Mouse (Mus musculus): ENCODE measurements at regions not wholly inside any gene's neighbourhood (a gene's known extent, or its start where the extent isn't known, plus 50 kb on each side); places are given as distances from the start of the nearest gene placed in this dataset.
"Not testable (repeated sequence)": the region's sequence is repeated elsewhere in the genome, so short reads cannot be mapped to it uniquely, and the experiment has no call there.

DNA sequence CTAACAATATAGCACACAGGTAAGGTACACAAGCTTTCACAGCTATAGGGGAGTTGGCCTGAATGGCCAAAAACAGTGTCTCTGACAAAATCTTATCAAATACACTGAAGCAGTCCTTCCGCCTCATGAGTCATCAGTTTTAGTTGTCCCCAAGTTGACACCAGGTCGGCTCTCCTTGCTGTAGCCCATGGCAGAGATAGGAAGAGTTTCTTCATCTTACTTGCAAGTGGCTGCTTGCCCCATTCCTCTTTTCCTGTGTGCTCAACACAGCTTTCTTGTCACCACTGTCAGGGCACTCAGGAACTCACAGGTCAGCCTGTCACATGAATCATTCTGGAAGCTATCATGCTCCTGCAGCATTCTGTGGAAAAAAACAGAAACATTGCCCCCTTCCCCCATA lies 77.1 kb downstream of the Olfr721-ps1 start:
- not testable (repeated sequence) for H3K4me2 ChIP-seq (ENCODE audit: low read length); H3K27ac ChIP-seq (ENCODE audit: low read length); ATAC-seq; H3K27me3 ChIP-seq (ENCODE audit: control insufficient read depth, insufficient read depth, low read depth, low read length); H3K9me3 ChIP-seq (replicated peaks; ENCODE audit: control insufficient read depth, low read length, poor library complexity, severe bottlenecking); H3K9ac ChIP-seq (ENCODE audit: low read depth, low read length); H3K4me1 ChIP-seq (ENCODE audit: control insufficient read depth, insufficient read depth, low read length); H3K4me3 ChIP-seq (ENCODE audit: low read depth, low read length); H3K36me3 ChIP-seq (ENCODE audit: control insufficient read depth, insufficient read depth, low read length)
- 88% methylated on average over 2 of the region's 2 CpGs for WGBS

DNA sequence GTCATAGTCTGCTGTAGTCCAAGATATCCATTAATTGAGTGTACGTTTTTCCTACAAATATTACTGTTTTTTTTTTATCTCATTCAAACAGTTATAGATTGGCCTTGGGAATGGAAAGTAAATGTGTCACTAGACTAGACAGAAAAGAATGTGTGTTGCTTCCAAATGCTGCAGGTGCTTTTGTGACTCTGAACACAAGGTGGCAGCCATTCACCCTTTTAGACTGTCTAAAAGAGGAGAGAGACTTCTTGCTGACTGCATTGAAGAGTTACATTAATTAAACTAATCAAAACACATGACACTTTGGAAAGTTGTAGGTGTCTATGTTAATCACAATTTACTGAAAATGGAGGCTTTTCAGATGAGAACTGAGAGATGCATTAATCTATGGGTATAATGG lies 80.7 kb downstream of the Olfr721-ps1 start:
- WGBS: 83% methylated on average over 1 of the region's 1 CpGs
- ATAC-seq: peak; percentile 72

DNA sequence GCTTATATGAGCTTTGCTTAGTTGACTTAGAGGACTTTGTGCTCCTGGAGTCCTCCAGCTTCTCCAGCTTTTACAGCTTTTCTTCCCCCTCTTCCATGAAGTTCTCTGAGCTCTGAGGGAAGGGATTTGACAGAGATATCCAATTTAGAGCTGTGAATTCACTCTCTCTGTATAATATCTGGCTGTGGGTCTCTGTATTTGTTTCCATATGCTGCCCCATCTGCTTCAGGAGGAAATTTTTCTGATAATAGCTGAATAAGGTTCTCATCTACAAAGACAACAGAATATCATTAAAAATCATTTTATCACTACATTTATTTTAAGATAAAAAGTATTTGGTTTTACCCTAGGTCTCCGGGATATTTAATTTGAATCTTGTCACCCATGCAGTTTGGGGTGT lies 85.3 kb downstream of the Olfr721-ps1 start:
- WGBS: 95% methylated on average over 1 of the region's 1 CpGs
- no peaks in the 10 kb centered on the region for H3K4me1 ChIP-seq (ENCODE audit: control insufficient read depth, insufficient read depth, low read length)
- H3K9me3 ChIP-seq (replicated peaks; ENCODE audit: control insufficient read depth, low read length, poor library complexity, severe bottlenecking): no peaks in the 10 kb centered on the region
- no peaks in the 10 kb centered on the region for H3K36me3 ChIP-seq (ENCODE audit: control insufficient read depth, insufficient read depth, low read length)
- no peak overlapping the region for H3K4me3 ChIP-seq (ENCODE audit: low read depth, low read length)
- ATAC-seq: no peak
- no peaks in the 10 kb centered on the region for H3K27me3 ChIP-seq (ENCODE audit: control insufficient read depth, insufficient read depth, low read depth, low read length)
- H3K9ac ChIP-seq (ENCODE audit: low read depth, low read length): no peak overlapping the region
- no peak overlapping the region for H3K27ac ChIP-seq (ENCODE audit: low read length)
- no peak overlapping the region for H3K4me2 ChIP-seq (ENCODE audit: low read length)

More for the DNA sequence above, 80.7 kb downstream of the Olfr721-ps1 start:
- H3K9ac ChIP-seq (ENCODE audit: low read depth, low read length): no peak overlapping the region
- H3K4me2 ChIP-seq (ENCODE audit: low read length): no peak overlapping the region
- H3K27me3 ChIP-seq (ENCODE audit: control insufficient read depth, insufficient read depth, low read depth, low read length): no peaks in the 10 kb centered on the region
- H3K4me1 ChIP-seq (ENCODE audit: control insufficient read depth, insufficient read depth, low read length): no peaks in the 10 kb centered on the region
- no peaks in the 10 kb centered on the region for H3K36me3 ChIP-seq (ENCODE audit: control insufficient read depth, insufficient read depth, low read length)
- H3K27ac ChIP-seq (ENCODE audit: low read length): no peak overlapping the region
- H3K9me3 ChIP-seq (replicated peaks; ENCODE audit: control insufficient read depth, low read length, poor library complexity, severe bottlenecking): no peaks in the 10 kb centered on the region
- no peak overlapping the region for H3K4me3 ChIP-seq (ENCODE audit: low read depth, low read length)

DNA sequence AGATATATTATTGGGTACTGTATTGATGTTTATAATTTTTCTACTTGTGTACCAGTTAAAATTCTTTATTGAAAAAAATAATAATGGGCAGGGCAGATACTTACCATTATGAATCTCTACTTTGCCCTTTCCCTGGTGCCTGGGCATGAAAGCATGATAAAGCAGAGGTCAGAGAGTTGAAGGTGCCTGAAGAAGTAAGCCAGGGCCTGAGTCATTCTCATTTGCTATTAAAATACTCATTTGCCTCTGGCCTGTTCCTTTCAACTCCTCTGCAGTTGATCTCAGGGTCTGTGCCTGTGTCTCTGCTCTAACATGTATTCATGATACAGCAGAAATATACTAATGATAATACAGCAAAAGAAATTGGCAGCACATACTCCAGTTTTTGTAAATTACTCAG lies 89.4 kb downstream of the Olfr721-ps1 start:
- no peak overlapping the region for H3K4me3 ChIP-seq (ENCODE audit: low read depth, low read length)
- H3K27ac ChIP-seq (ENCODE audit: low read length): no peak overlapping the region
- H3K9me3 ChIP-seq (replicated peaks; ENCODE audit: control insufficient read depth, low read length, poor library complexity, severe bottlenecking): no peaks in the 10 kb centered on the region
- no peak overlapping the region for H3K4me2 ChIP-seq (ENCODE audit: low read length)
- H3K36me3 ChIP-seq (ENCODE audit: control insufficient read depth, insufficient read depth, low read length): no peaks in the 10 kb centered on the region
- H3K4me1 ChIP-seq (ENCODE audit: control insufficient read depth, insufficient read depth, low read length): no peaks in the 10 kb centered on the region
- ATAC-seq: no peak
- no peaks in the 10 kb centered on the region for H3K27me3 ChIP-seq (ENCODE audit: control insufficient read depth, insufficient read depth, low read depth, low read length)
- H3K9ac ChIP-seq (ENCODE audit: low read depth, low read length): no peak overlapping the region

DNA sequence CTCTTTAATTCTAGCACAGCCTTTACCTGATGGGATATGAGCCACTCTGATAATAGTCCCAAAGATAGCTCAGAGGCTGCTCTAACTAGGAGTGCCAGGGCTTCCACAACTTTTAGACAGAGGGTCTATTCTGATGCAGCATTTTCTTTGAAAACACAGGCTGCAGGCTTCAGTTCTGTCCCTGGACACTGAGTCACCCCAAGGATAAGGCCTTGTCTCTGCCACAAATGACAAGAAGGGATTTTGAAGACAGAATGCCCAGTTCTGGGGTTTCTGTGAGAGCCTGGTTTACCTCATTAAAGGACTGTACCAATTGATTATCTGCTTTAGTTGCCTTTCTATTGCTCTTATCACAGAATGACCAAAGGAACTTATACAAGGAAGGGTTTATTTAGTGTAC lies 90.9 kb downstream of the Olfr721-ps1 start:
- Histone ChIP-seq H3K36me3 (ENCODE audit: control insufficient read depth, insufficient read depth, low read length) (no peaks in the 10 kb centered on the region), H3K27me3 (ENCODE audit: control insufficient read depth, insufficient read depth, low read depth, low read length) (no peaks in the 10 kb centered on the region), H3K4me3 (ENCODE audit: low read depth, low read length) (no peak overlapping the region), H3K27ac (ENCODE audit: low read length) (no peak overlapping the region), H3K9me3 (replicated peaks; ENCODE audit: control insufficient read depth, low read length, poor library complexity, severe bottlenecking) (no peaks in the 10 kb centered on the region), H3K4me1 (ENCODE audit: control insufficient read depth, insufficient read depth, low read length) (no peaks in the 10 kb centered on the region), H3K4me2 (ENCODE audit: low read length) (no peak overlapping the region), H3K9ac (ENCODE audit: low read depth, low read length) (no peak overlapping the region)
- no peak for ATAC-seq

DNA sequence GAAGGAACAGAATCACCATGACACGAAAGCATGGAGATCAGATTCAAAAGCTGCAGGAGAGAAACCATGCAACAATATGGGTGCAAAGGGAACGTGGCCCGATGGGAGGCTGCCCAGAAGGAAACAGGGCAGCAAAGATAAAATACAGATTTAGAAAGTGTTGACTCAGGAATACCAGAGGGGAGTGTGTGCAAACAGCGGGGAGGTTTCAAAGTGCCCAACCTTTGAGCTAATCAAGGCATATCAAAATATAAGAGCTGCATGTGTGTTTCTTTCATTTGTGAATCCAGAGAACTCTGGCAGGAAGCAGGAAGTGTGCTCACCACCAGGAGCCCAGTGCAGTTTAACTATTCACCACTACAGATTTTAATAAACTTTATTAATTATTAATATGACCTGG lies 110.8 kb downstream of the Olfr721-ps1 start:
- no peak for ATAC-seq
- no peaks in the 10 kb centered on the region for H3K27me3 ChIP-seq (ENCODE audit: control insufficient read depth, insufficient read depth, low read depth, low read length)
- no peaks in the 10 kb centered on the region for H3K36me3 ChIP-seq (ENCODE audit: control insufficient read depth, insufficient read depth, low read length)
- no peak overlapping the region for H3K4me2 ChIP-seq (ENCODE audit: low read length)
- no peak overlapping the region for H3K27ac ChIP-seq (ENCODE audit: low read length)
- H3K9me3 ChIP-seq (replicated peaks; ENCODE audit: control insufficient read depth, low read length, poor library complexity, severe bottlenecking): no peaks in the 10 kb centered on the region
- H3K4me3 ChIP-seq (ENCODE audit: low read depth, low read length): no peak overlapping the region
- H3K4me1 ChIP-seq (ENCODE audit: control insufficient read depth, insufficient read depth, low read length): 0 out of 2 replicates have a peak, but pooled peaks cover 5% of the 10 kb centered on the region
- 87% methylated on average over 4 of the region's 4 CpGs for WGBS
- no peak overlapping the region for H3K9ac ChIP-seq (ENCODE audit: low read depth, low read length)

DNA sequence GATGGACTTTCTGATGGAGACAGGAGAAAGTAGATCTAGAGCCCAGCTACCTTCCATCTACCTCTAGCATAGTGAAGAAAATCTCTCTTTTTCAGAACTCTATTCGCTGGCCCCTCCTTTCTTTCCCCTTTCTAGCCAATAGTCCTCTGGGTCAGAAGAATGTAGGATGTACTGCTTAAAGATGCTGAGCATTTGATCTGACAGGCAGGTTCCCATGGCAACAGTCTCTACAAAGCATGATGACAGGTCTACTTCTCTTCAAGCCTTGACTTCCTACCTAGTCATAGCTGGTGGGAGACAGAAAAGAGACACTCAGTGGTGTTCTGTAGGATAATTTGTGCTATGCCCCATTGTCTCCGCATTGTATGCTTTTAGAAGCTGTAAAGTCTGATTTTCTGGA lies 112.0 kb downstream of the Olfr721-ps1 start:
- Histone ChIP-seq H3K9ac (ENCODE audit: low read depth, low read length) (no peak overlapping the region), H3K36me3 (ENCODE audit: control insufficient read depth, insufficient read depth, low read length) (no peaks in the 10 kb centered on the region), H3K4me2 (ENCODE audit: low read length) (no peak overlapping the region), H3K4me1 (ENCODE audit: control insufficient read depth, insufficient read depth, low read length) (0 out of 2 replicates have a peak, but pooled peaks cover 5% of the 10 kb centered on the region), H3K4me3 (ENCODE audit: low read depth, low read length) (no peak overlapping the region), H3K27ac (ENCODE audit: low read length) (no peak overlapping the region), H3K27me3 (ENCODE audit: control insufficient read depth, insufficient read depth, low read depth, low read length) (no peaks in the 10 kb centered on the region), H3K9me3 (replicated peaks; ENCODE audit: control insufficient read depth, low read length, poor library complexity, severe bottlenecking) (no peaks in the 10 kb centered on the region)
- 84% methylated on average over 2 of the region's 2 CpGs for WGBS
- ATAC-seq: peak; percentile 56

DNA sequence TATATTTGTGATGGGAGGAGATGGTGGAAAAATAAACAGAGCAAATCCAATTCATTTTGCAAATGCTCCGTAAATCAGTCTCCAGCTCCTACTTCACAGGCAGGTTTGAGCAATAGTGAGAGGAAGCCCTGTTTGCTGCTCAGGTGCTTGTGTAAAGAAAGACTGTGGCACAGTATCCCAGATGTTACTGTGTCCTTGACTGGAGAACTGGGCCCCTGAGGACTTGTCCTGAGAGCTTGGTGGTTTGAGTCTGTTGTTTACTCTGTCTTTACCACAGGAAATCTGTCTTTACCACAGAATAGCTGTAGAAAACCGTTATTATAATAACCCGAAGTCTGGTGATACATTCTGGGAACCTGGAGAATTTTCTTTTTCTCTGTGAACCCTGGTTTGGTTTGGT lies 112.4 kb downstream of the Olfr721-ps1 start:
- Histone ChIP-seq H3K27me3 (ENCODE audit: control insufficient read depth, insufficient read depth, low read depth, low read length) (no peaks in the 10 kb centered on the region), H3K9me3 (replicated peaks; ENCODE audit: control insufficient read depth, low read length, poor library complexity, severe bottlenecking) (no peaks in the 10 kb centered on the region), H3K4me1 (ENCODE audit: control insufficient read depth, insufficient read depth, low read length) (0 out of 2 replicates have a peak, but pooled peaks cover 5% of the 10 kb centered on the region), H3K4me2 (ENCODE audit: low read length) (no peak overlapping the region), H3K36me3 (ENCODE audit: control insufficient read depth, insufficient read depth, low read length) (no peaks in the 10 kb centered on the region), H3K27ac (ENCODE audit: low read length) (no peak overlapping the region), H3K9ac (ENCODE audit: low read depth, low read length) (no peak overlapping the region), H3K4me3 (ENCODE audit: low read depth, low read length) (no peak overlapping the region)
- no peak for ATAC-seq
- 87% methylated on average over 3 of the region's 3 CpGs for WGBS

DNA sequence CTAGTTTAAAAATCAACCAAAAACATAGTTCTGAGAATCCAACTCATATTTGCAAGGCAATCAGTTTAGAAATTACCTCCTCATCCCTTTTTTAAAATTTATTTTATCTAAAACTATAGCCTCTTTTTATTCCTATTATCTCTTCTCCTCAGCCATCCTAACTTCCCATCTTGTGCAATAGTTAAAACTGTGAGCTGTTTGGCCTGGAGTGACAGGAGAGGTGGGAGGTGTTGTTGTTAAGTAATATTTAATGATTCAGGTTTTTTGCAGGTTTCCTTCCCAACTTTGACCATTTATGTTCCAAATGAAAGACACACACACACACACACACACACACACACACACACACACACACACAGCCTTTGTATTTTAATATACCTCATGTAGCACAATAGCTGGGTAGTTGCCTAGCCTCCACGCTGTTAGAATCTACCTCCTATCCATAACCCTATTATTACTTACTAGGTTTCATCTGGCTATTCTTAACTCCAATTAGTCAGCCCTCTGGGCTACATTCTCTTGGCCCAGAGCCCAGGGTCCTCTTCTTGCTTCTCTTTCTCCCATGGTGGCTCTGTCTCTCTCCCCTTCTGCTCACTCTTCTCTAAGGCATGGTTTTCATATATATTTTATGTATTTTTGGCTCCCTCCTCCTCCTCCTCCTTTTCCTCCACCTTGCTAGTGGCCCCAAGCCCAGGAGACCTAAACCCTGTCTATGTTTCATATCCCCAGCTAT lies 113.5 kb downstream of the Olfr721-ps1 start:
- H3K27me3 ChIP-seq (ENCODE audit: control insufficient read depth, insufficient read depth, low read depth, low read length): no peaks in the 10 kb centered on the region
- no peak for ATAC-seq

More for the DNA sequence above, 113.5 kb downstream of the Olfr721-ps1 start:
- H3K36me3 ChIP-seq (ENCODE audit: control insufficient read depth, insufficient read depth, low read length): no peaks in the 10 kb centered on the region
- 48% methylated on average over 1 of the region's 1 CpGs for WGBS
- no peak overlapping the region for H3K27ac ChIP-seq (ENCODE audit: low read length)
- no peak overlapping the region for H3K9ac ChIP-seq (ENCODE audit: low read depth, low read length)
- no peak overlapping the region for H3K4me3 ChIP-seq (ENCODE audit: low read depth, low read length)
- H3K4me1 ChIP-seq (ENCODE audit: control insufficient read depth, insufficient read depth, low read length): 0 out of 2 replicates have a peak, but pooled peaks cover 5% of the 10 kb centered on the region
- H3K4me2 ChIP-seq (ENCODE audit: low read length): no peak overlapping the region
- no peaks in the 10 kb centered on the region for H3K9me3 ChIP-seq (replicated peaks; ENCODE audit: control insufficient read depth, low read length, poor library complexity, severe bottlenecking)

Measured in midbrain, embryonic 16.5 days (tissue).